Mouse (Mus musculus) gastrocnemius, postnatal 10 days (tissue): ENCODE measurements around the gene Zeb2. TPM values are rescaled to one million over a fixed set of nuclear protein-coding genes. Genes with fewer than 3 reads are reported as not detected.

Source experiments
- DNase-seq: peaks from one replicate; pipeline ENCODE4 v3.0.0; 2021; ENCODE audit warnings: mixed read lengths
- long read RNA-seq, 2 experiments: library from polyadenylated mRNA; stranded (forward); transcript quantifications; one replicate each; pipeline ENCODE4 v2.0.0; 2021
- total RNA-seq, 2 experiments: library from RNA; stranded (reverse); gene quantifications; 2 replicates each; pipeline ENCODE4 v1.2.3; 2021

Zeb2 gene
- total RNA-seq = 100 to 1,000 TPM in 1 of 2 experiments, 10 to 100 TPM in 1; 72.6 to 114 TPM
- long read RNA-seq, experiment 1, full-length matches to known transcripts = 6 of 16 reads
- long read RNA-seq, experiment 1, partial matches to known transcripts = 5 of 16 reads
- long read RNA-seq, experiment 1, other reads (novel, unspliced or antisense) = 5 of 16 reads
- long read RNA-seq, experiment 2, full-length matches to known transcripts = 5 of 12 reads
- long read RNA-seq, experiment 2, partial matches to known transcripts = 3 of 12 reads
- long read RNA-seq, experiment 2, other reads (novel, unspliced or antisense) = 4 of 12 reads

DNA sequence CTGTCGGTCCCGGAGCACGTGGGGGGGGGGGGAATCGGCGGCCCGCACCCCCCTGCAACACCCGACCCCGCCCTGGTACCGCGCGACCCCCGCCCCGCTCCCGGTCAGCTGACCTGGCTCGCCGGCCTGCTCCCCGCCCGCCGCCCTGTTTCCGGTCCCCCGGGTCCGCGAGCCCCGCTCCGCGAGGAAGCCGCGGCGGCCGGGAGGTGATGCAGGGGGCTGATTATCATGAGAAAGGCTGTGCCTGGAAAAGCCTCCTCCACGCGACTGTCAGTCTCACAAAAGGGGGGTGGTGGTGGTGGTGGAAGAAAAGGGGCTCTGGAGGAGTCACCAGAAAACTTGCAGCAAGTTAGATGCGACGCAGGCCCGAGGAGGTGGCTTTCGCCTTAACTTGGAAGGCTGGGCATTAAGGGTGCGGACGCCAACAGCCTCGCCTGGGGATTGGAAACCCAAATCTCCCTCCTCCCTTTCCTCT lies at the start of gene Zeb2:
Zeb2 (minus strand) TSS at position 309 of the 475 bp plus-strand sequence.
- peak; percentile 79 for DNase-seq

DNA sequence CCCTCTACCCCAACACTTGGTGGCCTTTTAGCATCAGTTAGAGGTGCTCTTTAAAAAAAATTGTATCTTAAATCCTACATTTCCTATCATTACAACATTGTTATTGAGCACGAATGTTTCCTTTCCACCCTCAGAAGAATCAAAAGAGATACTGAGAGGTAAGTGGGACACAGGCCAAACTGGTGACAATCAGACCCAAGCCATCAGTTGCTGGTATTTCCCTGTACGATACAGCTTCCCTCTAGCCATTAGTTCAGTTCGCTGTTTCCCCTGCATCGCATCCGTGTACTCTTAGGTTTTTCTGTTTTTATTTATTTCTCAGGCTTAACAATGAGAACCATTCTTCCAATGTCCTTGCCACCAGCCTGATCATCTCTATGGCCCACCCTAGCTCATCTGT lies 41.6 kb upstream of the Zeb2 start:
- DNase-seq = no peak

- no peak for DNase-seq
Measured at GRCm38 (mm10) chr2:45158351-45158782, 41.2 kb upstream of the Zeb2 start.

DNA sequence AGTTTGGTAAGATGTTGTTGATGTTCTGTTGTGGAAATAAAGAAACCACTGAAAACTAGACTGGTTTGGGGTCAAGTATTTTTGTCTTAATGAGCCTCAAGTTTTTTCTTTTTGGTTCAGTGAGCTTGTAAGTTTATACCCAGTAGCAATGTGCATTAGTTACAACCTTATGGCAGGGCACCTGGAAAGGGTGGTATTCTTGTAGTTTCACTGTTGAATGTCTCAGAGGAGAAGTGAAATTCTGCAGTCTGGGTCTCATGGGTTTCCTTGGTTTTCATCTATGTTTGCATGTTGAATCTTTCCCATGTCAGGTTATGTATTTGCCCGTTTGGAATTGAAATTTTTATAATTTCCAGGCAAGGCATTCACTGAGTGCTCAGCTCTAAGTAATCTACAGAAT lies 36.1 kb upstream of the Zeb2 start:
- no peak for DNase-seq

DNA sequence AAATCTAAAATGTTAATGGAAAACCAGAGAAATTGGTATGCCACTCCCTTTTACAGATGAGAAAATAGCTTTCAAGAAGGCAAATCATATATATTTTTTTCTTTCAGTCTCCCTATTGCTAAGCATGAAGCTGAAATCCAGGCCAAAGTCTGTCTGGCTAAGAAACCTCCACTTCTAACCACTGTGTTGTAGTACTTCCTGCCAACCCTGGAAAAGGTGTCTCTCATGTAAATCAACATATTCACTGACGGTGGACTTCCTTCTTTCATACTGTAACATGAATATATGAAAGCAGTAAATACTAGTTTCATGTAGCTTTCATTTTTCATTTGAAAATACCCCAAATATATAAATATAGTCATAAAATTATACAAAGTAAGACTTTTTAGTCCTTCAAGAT lies 26.0 kb upstream of the Zeb2 start:
- no peak for DNase-seq

GRCm38 (mm10) chr2:45138906-45139305 lies 21.7 kb upstream of the Zeb2 start:
- DNase-seq = no peak

DNA sequence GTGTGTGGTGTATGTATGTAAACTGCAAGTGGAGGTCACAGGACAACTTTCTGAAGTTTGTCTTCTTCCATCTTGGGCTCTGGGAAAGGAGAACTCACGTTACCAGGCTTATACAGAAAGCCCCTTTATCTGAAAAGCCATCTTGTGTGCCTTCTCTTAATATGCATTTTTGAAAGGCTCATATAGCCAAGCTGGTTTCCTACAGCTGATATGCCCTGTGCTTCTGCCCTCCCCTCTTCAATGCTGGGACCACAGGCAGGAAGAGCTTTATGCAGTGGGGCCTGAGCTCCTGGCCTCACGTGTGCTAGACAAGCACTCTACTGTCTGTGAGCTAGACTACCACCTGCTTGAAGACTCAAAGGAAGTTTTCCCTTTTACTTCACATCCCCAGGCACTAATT lies 19.6 kb upstream of the Zeb2 start:
- no peak for DNase-seq

DNA sequence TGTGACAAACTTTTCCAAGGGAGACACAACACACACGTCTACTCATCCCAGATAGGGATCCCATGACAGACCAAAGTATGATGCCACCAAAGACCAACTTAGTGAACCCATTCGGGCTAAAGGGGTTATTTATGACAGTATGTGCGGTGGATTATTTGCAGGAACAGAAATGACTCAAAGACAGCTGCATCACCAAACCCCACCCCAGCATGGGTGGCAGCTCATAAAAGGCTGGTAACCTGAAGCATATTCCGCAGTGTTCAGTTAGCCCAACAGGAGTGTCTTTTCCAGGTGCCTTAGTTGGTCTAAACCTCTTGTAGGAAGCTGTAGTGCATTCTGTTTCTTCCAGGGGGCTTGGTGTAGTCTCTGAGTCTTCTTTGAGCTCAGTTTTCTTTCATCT lies 16.0 kb upstream of the Zeb2 start:
- DNase-seq = no peak

DNA sequence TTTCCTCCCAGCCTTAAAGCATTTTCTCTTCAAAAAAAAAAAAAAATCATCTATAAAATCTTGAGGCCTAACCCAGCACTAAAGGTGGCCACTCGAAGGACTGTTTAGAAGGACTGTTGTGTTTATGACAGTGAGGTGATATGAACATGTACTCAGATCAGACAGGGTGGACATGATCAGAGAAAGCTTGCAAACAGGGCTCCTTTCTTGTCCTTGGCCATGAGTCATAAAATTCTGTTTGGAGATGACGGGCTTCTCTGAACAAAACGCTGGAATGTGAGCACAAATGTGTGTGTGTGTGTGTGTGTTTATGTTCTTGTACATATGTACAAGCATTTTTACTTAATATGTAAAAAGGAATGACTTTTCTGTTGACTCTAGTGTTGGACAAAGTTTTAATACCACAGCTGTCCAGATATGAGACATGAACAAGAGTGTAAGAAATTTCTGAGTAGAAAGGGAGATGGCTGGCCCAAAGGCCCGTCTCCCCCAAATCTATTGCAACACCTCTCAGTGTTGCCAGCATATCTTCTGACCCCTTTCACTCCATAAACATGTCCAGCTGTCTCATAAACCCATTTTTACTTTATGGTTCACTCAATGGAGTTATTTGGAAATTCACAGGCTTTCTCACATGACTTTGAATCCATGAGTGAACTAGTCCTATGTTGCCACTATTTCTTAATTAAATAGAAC lies 13.4 kb upstream of the Zeb2 start:
- no peak for DNase-seq

DNA sequence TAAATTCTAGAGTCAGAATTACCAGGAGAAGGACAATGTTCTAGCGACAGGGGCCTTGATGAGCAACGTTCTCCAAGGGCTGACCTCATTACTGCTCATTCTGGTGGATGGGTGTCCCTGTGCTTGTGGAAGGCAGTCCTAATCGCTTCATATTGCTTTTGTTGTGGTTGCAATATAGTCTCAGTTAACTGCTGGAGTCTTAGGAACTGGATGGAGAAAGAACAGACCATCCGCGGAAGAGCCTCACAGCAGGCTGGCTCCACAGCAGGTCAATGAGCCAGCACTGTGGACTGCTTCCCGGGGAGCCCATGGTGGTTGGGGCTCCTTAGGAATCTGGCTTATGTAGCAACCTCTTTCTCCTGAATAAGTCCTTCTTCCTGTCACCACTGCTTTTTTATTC lies 12.4 kb upstream of the Zeb2 start:
- no peak for DNase-seq

DNA sequence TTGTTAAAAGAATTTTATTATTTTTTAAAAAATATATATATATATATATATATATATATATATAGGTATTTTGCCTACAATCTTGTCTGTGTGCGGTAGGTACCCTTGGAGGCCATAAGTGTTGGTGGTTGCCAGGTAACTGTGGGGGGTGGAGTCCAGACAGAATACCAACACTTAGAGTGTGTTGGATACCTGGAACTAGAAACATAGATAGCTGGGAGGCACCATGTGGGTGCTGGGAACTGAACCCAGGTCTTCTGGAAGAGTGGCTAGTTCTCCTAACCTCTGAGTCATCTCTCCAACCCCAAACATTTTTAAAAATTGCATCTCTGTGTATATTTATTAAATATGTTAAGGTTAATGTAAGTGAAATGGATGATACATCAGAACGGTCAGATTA lies 11.5 kb upstream of the Zeb2 start:
- DNase-seq = no peak

GRCm38 (mm10) chr2:45126401-45126800 lies 9.2 kb upstream of the Zeb2 start:
- no peak for DNase-seq

GRCm38 (mm10) chr2:45125181-45125580 lies 8.0 kb upstream of the Zeb2 start:
- no peak for DNase-seq

DNA sequence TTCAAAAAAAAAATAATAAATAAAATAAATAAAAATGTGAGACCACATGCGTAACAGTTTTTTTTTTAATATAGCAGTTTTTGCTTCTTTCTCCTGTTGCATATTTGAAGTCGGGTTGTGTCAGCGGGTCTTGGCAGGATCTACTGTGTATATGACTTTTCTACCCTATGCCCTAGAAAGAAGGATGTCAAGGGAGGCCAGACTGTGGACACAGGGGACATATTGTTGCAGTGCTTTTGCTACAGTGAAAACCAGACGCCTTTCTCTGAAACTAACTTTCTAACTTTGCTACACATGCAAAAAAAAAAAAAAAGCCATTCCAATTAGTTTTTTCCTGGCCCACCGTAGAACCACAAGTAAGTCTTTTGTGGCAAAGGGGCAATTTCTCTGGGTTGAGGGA lies 6.3 kb upstream of the Zeb2 start:
- DNase-seq = no peak

DNA sequence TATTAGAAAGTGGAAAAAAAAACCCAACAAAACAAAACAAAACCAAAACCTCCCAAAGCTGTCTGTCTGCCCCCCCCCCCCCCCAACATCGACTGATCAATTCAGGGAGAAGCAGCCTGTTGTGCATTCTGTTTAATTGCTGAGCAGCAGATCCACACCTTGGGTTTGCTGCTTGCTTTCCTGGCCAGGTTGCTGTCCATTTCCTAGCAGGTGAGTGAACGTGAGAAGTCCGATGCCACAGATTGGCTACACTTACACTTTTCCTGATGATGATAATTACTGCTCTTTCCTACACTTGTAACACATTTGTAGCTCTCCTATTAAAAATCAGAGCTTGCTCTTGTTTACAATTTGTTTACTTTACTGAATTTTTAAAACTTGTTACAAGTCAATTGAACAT lies 926 bp upstream of the Zeb2 start:
- DNase-seq = no peak

GRCm38 (mm10) chr2:45117592-45117991 lies 397 bp upstream of the Zeb2 start:
- DNase-seq = no peak

GRCm38 (mm10) chr2:45116531-45117024 lies 617 bp downstream of the Zeb2 start:
- peak; percentile 39 for DNase-seq

GRCm38 (mm10) chr2:45115720-45116495 lies 1.3 kb downstream of the Zeb2 start:
- DNase-seq = peak; percentile 70

DNA sequence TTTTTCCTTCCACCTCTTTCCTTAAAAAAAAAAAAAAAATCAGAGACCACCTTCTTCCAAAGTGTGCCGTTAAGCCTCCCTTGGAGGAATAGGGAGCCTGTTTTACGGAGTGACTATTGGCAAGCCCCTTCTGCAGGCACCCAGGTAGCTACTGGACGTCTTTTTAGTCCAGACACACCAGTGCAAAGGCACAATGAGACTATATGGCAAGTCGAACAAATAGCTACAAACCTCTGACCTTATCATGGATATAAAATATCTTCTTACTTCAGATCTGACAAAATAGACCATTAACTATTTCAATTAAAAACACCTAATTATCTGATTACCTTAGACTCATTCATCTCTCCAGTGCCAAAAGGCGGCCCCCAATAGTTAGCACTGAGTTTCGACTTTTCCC lies 2.0 kb downstream of the Zeb2 start:
- DNase-seq = no peak

GRCm38 (mm10) chr2:45114596-45114995 lies 2.6 kb downstream of the Zeb2 start:
- no peak for DNase-seq

DNA sequence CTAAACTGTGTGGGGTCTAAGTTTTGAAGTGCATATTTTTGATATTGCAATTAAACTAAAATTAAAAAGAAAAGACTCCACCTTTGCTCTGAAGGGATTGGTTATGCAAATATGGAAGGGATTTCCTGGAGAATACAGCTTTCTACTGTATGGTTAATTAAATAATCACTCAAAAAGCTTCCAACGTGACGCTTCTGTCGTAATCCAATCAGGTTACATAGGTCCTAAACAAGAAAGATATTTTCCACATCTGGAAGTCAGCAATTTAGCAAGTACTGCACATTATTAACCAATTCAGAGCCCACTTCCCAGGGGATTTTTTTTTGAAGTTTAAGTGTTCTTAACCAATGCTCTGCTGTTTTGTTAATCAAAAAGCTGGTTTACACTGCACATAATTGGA lies 3.3 kb downstream of the Zeb2 start:
- DNase-seq = no peak

- peak; percentile 38 for DNase-seq
Measured at GRCm38 (mm10) chr2:45112891-45113683, 4.1 kb downstream of the Zeb2 start.
